Mouse (Mus musculus): Measurements from ENCODE around the gene Fam178b.

- TF ChIP-seq CTCF (IDR thresholded peaks at IDR 0.05; ENCODE audit: low read depth) = no peak
- TF ChIP-seq EP300 (IDR thresholded peaks at IDR 0.05; ENCODE audit: low read depth) = no peak
Observed at GRCm38 (mm10) chr1:36630053-36630739, 52.8 kb downstream of the Fam178b start.
